Mouse (Mus musculus) CD4-positive, CD25-positive, alpha-beta regulatory T cell, adult 4 months (primary cell): Measurements from ENCODE around the gene Nav2. TPM values are rescaled to one million over a fixed set of nuclear protein-coding genes. Genes with fewer than 3 reads are reported as not detected.

Source experiments
- ATAC-seq: one replicate; pipeline ENCODE4 v1.8.0; 2017
- polyA plus RNA-seq, 2 experiments: library from polyadenylated mRNA; unstranded; fragments of 100-300 nt; shearing (Covaris generic); gene quantifications; one replicate each; pipeline ENCODE4 v1.2.1; 2017

The Nav2 gene
- polyA plus RNA-seq, 2 experiments from 2014 or later: 30.6 to 45.1 TPM

DNA sequence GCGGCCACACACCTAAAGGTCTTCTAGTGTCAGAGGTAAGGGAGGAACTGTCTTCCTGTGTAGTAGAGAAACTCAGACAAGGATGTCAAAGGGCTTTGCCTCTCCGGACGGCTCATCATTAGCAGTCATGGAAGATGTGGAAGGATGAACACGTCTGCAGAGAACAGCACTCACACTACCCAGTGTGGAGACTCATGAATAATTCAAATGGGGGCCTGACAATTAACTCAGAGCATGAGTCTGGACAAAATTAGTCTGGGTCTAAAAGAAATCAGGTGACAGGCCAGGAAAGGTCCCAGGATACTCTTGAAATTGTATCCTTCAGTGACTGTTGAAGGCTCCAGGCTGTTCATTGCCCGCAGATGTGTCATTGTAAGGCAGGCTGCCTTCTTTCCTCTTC is 17.5 kb upstream of the Nav2 start:
- ATAC-seq: no peak

DNA sequence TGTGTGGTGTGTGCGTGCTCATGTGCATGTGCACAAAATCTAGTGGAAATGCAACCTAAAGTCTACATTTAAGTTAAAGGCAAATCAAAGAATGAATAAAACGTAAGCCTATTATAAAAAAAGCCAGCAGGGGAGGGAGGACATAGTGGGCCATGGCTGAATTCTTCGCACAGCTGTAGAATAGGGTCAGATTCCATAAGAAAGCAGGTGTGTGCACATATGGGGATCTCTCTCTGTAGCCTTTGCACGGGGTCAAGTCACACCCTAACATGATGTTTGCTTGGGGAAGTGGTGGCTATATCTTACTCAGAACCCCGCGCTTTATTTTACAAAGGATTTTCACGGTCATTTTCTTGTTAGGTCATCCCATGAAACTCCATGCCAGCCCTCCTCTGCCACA is 15.4 kb upstream of the Nav2 start:
- ATAC-seq: no peak

DNA sequence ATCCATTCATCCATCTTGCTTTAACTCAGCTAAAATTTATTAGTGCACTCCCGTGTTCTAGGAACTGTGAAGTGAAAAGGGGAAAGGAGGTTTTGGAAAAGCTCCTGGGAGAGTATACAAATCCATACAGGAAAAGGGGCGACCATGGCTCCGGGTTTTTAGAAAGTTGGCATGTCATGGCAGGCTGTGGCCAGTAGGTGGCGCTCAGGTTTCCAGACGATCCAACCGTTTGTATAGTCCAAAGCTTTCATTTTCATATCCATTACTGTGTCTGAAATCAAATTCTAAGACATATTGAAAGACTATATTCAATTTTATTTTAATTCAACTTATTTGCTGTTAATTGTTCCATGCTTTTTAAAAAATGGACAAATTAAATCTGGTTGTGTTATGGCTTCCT is 14.4 kb upstream of the Nav2 start:
- ATAC-seq: peak; percentile 65

DNA sequence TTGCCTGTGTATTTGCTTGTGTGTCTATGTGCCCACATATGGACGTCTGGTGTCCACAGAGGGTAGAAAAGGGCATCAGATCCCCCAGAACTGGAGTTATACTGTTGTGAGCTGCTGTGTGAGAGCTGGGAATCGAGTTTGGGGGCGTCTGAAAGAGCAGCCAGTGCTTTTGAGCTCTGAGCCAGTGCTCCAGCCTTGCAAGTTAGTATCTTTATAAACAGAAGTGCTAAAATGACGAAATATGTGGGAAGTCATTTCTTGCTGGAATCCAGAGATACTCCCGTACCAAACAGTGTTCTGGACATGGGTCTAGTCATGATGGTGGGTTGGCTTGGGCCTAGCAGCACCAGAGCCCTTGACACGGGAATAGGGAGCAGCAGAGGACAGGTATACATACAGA is 13.8 kb upstream of the Nav2 start:
- no peak for ATAC-seq

DNA sequence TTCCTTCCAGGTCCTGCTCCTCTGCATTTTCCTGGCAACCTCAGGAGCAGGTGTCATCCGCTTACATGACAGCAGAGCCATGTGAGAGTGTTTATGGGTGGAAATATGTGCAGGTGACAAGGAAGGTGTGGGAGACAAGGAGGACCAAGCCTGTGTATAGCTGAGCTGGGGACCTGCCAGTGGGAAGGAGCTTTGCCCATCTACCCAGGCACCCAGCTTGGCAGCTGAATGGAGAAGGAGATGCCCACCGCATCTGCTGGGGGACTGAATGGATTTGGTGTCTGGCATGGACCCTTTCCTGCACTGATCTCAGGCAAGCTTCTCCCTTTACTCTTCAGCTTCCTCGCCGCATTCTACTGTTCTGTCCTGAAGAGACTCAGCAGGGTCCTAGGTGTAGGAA is 13.0 kb upstream of the Nav2 start:
- ATAC-seq: no peak

DNA sequence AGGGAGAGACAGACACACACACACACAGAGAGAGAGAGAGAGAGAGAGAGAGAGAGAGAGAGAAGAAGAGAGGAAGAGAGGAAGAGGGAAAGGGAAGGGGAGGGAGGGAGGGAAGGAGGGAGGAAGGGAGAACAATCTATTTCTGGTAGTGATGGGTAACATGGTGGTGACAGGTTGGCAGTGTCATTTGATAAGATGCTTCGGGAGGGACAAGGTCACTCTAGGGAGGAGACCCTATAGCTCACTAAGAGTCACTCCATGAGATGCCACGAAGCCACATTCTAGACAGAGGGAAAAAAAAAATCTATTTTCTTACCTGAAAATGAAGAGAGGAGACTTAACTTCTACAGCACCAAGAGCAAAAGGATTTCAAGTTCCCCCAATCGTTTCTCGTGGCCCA is 12.5 kb upstream of the Nav2 start:
- no peak for ATAC-seq

DNA sequence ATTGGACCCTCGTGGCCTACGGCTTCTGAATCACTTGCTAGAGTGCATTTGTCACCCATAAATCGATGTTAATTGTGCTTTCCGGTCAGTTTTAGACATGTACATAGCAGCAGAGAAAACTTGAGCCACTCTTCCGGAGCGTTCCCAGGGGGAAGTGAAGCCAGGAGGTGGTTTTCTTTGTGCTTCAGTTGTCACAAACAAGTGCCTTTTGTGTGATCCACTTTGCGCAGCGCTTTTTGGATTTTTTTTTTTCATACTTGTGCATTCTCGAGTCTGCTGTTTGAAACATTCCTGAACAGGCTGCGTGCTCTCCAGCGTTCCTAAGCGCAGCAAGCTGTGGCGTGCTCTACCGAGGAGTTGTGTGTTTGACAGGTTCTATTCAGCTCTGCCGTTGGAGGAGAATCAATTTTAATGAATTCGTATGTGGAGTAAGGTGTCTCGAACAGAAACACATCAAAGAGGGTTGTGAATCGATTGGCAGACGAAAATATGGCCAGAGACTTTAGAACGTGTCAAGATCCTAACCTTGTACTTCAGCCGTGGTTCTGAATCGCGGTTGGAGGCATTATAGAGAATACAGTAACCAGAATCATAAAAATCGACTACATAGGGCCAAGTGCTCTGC is 10.9 kb upstream of the Nav2 start:
- ATAC-seq: no peak

DNA sequence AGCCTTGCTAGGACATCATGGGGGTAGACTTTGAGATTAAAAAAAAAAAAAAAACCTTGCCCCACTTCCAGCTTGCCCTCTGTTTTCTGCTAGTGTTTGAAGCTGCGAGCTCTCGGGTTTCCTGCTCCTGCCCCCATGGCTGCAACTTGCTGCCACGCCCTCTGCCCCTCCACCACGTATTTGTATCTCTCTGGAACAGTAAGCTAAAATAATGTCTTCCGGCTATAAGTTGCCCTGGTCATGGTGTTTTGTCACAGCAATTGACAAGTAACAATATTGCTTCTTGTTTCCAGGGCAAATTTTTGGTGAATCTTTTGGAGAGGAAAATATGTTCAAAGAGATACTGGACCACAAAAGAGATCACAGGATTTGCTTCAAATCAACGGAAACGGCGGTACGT is 10.1 kb upstream of the Nav2 start:
- no peak for ATAC-seq

DNA sequence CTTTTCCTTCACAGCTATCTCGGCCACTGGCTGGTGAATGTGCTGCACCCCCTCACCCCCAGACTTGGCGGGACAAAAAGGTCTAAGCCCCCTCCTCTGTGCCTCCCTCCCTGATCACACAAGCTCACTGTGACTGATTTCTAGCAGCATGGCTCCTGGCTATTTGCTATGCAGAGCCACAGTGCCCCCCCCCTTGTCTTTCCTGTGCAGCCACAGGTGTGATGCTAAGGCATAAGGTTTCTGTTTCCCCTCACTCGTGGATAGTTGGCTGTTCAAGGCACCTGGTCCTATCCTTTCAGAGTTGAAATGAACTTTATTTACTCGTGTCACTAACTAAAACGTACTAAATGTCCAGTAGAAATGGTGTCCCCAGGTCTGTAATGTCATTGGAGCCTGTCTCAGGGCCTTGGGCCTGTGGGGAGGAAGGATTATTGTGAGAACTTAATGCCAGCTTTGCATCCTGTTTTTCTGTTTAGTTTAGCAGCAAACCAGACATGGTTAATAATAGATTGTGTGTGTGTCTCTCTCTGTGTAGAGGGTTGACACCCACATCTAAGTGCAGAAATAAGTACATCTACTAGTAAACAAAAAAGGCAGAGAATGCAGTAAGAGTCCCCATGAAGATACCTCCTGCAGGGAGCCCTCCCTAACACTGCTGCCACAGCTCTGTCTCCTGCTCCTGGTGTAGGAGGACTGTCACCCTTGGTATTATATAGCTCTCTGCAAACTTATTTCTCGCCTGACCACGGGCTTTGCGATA is 7.9 kb upstream of the Nav2 start:
- peak; percentile 66 for ATAC-seq

DNA sequence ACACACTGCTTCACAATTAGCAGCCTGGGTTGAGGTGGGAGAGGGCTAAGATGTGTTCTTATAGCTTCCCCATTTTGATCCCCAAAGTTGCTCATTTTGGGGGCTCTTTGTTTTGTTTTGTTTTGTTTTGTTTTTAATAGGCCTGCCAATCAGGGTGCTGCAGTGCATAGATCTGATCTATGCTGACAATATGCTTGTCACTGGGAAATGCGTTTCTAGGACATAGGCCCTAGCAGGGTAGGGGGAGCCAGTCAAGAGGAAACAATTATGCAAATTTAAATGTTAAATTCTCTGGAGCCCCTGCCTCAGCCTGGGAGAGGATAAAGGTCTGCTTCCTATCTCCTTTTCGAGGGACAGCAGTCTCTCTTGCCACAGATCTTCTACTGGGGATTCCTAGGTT is 6.1 kb upstream of the Nav2 start:
- ATAC-seq: no peak

DNA sequence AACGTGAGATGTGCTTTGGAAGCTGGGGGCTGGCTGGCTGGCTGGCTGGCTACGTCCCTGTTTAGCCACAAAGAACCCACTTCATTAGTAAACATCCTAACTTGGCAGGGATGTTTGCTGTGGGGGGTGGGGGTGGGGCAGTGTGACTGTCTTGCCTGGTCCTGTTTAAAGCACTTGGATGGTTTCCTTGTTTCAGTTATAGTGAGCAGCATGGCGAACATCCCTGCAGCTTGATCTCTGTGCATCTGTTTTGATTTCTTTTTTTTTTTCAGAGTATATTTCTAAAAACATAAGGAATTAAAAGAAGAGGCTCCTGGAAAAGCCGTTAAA is 791 bp downstream of the Nav2 start:
- ATAC-seq: no peak

DNA sequence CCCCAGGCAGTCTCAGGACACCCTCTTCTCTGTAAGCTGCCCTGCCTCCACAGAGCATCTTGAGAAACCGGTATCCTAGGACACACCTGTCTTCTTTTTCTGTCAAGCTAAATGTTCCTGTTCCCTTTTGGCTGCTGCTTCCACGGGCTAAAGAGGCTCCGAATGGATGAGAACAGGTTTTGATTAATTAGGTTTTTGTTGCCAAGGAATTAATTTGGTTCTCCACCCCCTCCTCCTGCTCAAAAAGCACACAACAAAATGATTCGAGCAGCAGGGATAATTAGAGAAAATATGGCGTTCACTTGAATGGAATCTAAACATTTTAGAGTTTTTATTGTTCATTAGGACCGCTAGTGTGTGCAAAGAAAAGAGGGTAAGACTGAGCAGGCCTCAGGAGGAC is 1.8 kb downstream of the Nav2 start:
- ATAC-seq: no peak

DNA sequence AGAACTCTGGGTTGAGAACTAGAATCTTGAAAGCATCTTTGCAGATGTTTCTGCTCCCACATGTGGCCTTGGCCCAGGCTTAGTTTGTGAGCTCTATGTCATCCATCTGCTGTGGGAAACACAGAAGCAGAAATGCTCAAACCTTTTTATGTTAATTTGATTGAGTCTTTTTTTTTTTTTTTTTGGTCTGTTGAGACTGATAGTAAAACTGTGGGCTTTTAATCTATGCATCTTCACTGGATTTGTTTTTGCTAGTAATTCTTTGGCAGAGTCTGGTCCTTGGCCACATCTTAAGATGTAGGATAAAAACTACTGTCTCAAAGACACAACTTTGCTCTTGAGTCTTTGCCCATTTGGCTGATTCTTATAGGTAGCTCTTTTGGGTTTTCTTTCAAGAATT is 2.6 kb downstream of the Nav2 start:
- ATAC-seq: no peak

DNA sequence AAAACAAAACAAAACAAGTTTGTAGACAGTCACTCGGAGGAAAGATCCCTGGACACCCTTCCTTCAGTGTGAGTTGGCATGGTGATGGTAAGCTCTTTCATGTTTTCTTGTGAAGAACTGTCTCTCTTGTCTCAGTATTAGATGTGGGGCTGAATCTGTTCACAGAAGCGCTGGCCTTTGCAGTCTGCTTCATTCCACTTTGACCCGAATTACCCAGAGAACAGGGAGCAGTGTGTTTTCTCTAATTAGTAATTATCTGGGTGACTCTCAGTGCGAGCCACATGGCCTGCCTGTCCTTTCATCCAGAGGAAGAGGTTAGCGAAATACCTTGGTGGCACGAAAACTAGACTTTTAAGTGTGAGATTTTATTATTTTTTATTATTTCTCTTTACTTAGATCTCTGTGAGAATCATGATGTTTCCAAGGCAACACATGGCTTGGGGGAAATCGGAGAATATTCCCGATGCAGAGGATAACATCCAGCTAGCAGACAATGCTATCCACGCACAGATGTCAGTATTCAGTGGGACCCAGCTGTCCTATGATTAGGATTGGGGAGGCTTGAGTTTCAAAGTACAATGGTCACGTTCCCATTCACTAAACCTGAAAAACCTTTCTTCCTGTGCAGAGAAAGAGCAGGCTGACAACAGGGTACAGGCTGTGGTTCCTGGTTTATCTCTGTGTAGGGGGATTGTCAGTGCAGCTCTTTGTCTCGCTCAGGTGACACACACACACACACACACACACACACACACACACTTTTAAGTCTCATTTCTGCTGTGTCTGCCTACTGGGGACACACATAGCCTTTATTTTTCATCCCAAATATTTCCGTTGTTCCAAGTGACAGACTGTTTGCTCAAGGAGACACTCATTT is 6.4 kb downstream of the Nav2 start:
- ATAC-seq: no peak

DNA sequence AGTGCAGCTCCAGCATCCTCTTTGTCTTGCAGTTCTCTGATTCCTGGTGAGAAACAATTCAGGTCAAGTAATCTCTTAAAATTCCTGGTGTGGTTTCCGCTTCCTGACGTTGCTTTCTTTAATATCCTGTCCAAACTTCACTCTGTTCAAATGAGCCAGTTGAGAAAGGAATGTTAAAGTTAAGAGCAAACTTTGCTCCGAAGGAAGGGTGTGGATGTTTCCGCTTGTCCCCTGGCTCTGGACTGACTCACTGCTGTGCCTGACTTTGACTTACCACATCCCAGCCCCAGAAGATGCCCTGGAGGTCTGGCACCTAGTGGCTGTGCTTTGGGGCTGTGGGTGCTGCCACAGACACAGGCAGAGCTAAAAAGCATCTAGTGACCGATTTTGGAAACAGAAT is 8.9 kb downstream of the Nav2 start:
- no peak for ATAC-seq

DNA sequence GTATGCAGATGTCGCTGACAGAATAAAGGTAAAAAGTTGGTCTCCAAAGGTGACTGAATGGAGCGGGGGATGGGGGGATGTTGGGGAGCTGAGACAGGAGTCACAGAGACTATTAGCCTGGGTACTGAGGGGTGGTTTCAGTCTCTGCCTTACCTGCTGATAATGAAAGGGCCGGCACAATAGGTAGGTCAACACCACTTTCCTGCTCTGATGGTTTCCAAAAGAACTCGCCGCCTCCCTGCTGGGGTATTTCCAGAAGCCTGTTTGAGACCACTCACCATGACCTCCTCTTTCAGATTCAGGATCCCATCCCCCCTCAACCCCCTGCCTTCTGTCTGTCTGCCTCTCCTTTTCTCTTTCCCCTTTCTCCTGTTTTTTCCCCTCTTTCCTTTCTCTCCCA is 9.5 kb downstream of the Nav2 start:
- ATAC-seq: no peak

DNA sequence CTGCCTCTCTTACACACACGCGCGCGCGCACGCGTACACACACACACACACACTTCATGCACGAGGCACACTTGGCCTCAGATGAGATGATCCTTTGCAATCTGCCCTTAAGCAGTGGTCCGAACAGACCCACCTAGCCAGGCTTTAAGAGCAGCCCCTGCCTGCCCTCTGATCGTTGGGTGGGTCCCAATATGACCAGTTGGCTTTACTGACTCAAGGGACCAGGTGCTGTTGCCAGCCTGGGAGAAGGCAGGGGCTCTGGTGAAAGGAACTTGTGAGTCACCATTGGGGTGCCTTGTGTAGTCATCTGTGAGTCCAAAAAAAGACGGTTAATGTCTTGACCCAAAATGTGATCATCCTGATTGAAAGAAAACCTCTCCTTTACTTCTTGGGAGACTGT is 9.9 kb downstream of the Nav2 start:
- no peak for ATAC-seq

DNA sequence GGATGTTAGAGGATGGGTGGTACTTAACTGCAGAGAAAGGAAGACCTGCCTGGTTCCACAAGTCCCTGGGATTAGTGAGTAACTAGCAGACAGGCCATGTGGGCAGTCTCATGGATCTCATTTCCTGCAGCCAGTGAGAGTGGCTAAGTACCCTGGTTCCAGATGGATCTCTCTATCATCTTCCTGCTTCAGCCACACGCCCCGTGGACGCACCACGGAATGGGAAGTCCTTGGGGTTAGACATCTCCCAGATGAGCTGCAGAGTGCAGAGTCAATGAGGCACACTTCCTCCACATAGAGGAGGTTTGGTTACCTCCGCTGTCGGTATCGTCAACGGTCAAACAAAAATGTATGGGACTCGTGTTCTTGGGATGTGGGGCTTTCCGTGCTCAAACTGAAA is 15.1 kb downstream of the Nav2 start:
- no peak for ATAC-seq

DNA sequence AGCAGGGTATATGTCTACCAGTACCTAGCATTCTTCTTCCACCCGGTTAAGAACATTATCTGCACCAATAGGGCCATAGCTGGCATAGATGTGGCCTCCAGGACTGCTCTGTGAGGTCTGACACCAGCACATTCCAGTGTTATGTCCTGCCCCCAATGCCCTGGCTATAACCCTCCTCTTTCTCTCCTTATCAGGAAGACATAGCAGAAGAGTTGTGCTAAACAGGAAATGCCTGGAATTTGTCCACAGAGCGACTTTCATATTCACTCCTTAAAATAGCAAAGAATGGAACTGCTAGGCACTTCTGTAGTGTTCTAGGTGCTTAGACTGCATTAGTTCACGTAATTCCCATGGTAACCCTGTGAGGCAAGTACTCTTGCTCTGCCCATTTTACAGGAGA is 16.7 kb downstream of the Nav2 start:
- no peak for ATAC-seq

DNA sequence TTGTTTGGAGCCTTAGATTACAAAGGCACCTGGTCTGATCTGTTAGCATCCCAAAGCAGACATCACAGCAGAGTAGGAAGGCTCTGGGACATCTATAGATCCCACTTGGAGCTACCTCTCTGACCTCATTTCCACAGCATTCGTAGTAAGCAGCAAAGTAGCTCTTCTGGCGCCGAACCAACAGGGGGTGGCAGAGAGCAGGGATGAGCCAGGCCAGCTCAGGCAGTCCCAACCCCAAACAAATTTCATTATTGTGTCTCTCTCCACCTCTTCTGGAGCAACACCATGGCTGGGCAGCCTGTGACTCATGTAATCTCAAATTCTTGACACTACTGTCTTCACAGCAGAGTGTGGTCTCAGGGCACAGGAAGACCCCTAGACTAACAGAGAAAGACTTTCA is 19.8 kb downstream of the Nav2 start:
- ATAC-seq: peak; percentile 74

DNA sequence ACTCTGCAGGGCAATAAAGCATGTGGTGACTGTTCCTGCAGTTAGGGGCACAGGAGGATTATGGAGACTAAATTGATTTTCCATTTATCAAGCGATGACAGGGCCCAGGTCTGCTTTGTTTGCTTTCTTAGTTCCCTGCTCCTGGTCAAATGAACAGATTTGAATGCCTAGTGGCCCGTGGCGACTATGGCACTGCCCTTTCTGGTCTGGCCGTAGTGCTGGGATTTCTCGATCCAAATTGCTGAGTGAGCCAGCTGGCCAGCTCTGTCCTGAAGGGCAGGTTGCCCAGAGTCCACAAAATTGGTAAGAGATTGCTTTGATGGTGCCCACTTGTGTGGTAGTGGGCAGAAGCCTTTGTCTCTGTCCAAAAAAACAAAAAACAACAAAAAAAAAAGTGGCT is 21.9 kb downstream of the Nav2 start:
- no peak for ATAC-seq

DNA sequence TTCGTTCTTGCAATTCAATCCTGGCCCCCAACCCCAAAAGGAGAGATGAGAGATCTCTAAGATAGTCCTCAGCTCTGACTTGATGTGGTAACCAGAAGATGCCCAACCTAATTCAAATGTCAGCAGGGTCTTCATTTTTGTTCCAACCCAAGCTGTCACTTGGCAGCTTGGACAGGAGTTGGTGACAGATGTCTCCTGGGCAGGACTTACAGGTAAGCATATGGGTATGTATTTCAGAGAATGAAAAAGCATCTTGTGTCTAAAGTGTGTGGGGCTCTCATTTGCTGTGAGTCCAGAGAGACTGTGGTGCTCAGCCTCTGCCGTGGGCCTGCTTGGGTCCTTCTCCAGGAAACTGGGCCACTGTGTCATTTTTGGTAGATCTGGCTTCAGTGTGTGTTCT is 23.6 kb downstream of the Nav2 start:
- no peak for ATAC-seq

DNA sequence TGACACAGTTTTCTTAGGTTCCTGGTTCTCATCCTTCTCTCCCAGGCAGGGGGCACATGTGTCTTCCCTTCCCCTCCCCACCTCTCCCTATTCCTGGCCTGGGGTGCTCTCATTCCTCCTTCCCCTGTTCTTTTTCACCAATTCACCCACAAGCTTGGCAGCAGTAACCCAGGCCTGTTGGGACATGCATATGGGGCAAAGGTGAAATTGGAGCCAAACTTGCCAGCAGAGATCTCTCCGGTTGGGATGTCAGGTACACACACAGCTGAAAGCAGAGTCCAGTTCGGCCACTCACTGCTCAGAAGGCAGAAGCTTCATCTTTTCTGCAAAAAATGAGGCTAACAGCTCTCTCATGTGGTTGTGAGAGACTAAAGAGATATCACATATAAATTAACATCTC is 26.3 kb downstream of the Nav2 start:
- ATAC-seq: no peak

DNA sequence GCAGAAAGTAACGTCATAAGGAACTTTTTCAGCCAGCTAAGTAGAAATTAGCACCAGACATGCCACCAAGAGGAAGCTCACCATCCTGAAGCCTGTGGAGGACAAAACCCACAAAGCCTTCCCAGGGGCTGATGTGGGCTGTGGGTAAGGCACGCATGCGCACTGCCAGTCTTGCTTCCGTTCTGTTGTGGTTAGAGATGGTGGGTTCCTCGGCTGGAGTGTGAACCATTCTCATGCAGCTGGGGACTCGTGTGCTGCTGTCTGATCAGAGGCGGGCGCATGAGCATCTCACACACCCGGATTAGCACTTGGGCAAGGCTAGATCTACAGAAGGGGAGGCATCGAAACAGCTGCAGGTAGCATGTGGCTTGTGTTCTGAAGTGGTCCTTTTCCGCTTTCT is 29.0 kb downstream of the Nav2 start:
- ATAC-seq: peak; percentile 93
